Mouse (Mus musculus): ENCODE data around the gene B430306N03Rik.

B430306N03Rik gene

DNA sequence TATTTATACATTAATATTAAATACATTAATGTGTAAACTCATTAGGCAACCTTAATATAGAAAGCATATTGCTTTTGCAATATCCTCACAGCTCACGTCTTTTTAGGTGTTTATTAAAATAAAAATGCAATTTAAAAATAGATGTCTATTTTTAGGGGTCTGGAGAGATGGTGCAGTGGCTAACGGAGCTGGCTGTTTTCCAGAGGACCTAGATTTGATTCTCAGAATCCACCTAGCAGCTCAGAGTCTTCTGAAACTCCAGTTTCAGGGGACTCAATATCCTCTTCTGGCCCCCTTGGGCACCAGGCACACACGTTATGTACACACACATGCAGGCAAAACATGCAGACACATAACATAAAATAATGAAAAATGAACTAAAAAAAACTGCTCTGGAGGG lies 46.4 kb downstream of the B430306N03Rik start:
- DNase-seq (ENCODE audit: low spot score): no peak

DNA sequence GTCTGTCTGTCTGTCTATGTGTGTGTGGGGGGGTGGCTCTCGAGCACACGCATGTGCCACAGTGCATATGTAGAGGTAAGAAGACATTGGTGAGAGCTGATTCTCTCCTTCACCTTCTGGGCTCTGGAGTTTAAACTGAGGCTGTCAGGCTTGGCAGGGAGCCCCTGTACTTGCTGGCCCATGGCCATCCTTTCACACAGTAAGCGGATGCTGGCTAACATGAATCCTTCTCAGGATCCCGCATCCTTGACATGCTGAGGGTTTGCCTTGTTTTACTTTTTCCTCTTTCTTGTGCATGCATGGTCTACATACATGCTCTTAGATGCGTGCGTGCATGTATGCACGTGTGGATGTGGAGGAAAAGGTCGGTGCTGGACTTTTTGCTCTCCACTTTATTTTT lies 47.0 kb downstream of the B430306N03Rik start:
- peak; percentile 54 for DNase-seq (ENCODE audit: low spot score)

DNA sequence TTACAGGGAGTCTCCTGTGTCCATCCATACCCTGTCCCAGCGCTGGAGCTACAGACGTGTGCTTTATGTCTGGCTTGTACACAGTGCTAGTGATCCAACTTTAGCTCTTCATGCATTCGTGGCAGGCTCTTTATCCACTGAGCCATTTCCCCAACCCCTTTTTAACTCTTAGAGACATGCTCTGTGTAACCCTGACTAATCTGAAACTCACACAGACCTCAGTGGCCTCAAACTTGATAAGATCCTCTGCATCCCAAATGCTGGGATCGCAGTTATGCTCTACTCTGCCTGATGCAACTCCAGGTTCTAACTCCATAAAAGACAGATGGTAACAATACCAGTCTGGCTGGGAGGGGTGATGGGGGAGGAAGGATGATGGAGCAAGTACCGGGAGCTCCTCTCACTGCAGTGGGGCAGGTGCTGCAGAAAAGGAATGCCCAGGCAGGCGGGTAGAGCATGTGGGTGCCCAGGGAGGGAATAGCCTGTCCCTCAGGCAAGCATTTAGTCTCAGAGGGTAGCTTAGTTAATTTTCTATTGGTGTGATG lies 47.6 kb downstream of the B430306N03Rik start:
- no peak for DNase-seq (ENCODE audit: low spot score)

DNA sequence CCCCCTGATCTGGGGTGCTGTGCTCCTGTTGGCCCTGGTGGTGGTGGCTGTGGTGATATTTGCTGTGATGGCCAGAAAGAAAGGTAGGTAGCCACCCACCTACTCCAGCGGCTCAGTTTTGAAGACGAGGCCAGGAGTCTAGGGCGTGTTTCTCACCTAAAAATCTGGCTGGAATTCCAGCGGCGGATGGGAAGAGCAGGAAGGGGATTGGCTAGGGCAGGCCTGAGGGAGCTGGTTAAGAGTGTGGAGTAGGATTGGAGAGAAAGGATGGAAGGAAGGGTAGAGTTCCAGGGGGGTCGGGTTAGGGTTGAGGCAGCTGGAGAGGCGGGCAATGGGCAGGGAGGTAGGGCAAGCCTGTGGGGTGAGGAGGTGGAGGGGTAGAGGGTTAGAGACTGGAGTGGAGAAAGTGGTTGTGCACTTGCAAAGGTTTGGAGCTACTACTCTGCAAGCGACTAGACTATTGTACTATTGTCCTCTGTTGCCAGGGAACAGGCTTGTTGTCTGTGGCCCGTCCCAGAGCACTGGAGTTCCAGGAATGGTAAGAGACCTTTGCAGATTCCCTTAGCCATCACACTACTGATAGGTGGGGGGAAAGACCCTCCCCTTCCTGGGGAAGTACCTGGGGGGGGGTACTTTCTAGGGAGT lies 49.7 kb downstream of the B430306N03Rik start:
- DNase-seq (ENCODE audit: low spot score): no peak

DNA sequence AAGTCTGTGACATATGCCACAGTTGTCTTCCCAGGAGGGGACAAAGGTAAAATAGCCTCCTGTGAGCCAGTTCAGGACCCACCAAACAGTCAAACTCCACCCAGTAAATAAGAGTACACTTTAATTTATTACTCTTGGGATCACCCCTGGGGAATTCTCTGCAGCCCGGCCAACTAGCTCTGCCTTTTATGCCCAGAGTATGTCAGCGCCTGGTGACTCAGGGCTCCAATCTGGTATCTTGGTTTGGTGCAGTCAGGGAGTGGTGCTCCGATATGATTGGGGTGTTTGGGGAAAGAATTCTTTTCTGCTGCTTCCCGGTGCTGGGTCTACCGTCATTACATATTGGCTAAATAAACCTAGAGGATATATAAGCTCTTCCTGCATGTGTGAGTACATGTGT lies 50.9 kb downstream of the B430306N03Rik start:
- DNase-seq (ENCODE audit: low spot score): peak; percentile 36

DNA sequence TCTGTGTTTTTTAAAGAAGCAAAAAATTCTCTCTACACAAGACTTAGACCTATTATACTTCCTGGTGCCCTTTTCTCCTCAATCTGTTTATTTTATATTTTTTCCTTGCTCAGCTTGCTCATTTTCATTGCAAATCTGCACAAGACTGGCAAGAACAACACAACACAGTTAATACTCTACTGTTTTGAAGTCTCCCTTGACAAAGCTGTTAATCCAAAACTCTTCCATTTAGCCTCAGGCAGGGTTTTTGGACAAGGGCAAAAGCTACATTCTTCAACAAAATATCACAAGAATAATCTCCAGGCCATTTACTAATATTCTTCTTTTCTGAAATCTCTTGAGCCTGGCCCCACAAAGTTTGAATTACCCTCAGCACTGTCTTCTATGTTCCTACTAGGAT lies 55.7 kb downstream of the B430306N03Rik start:
- no peak for DNase-seq (ENCODE audit: low spot score)

DNA sequence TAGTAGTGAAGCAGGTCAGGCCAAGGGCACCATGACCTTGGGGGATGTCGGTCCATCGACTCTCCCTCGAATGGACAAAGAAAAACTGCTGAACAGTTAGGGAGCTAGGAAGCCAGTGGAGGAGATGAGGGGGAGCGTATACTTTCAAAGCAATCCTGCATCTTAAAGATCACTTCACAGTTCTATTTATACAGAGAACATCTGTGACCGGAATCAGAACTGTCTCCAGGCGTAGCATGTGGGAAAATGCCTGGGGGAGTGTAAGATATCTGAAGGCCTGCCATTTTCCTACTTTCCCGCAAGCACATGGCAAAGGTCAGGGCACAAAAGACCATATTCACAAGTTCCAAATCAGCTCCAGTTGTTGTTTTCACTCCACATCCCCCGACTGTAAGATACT lies 57.0 kb downstream of the B430306N03Rik start:
- no peak for DNase-seq (ENCODE audit: low spot score)

DNA sequence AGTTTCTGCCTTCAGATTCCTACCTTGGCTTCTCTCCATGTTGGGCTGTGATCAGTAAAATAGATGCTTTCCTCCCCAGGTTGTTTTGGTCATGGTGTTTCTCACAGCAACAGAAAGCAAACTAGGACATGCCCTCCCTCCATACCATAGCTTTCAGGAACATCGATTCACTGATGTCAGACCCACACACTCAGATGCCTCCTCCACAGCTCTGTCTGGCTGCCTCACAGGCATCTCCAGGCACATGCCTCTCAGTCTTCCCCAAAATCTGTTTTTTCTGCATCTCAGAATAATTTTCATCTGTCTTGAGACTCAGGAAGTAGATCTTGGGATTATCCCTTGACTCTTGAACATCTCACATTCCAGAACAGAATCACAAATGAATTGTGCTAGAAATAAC lies 60.2 kb downstream of the B430306N03Rik start:
- no peak for DNase-seq (ENCODE audit: low spot score)
